Mouse (Mus musculus) embryonic facial prominence, embryonic 11.5 days (tissue): ENCODE measurements around the gene Alox12. TPM values are rescaled to one million over a fixed set of nuclear protein-coding genes. Genes with fewer than 3 reads are reported as not detected.

Experiments
- ATAC-seq: fragments of 200-750 bp; cut with Nextera tagmentation; replicated peaks from 2 replicates; pipeline ENCODE4 v1.8.0; 2017; ENCODE audit warnings: low read depth; ENCODE audit not compliant: insufficient number of reproducible peaks, low FRiP score, low TSS enrichment
- DNase-seq: peaks from one replicate; pipeline ENCODE4 v3.0.0-alpha.2; 2015; ENCODE audit warnings: low spot score
- H3K27ac ChIP-seq: fragments of 300-500 bp; sonication (generic); replicated peaks from 2 replicates; pipeline ENCODE4 v1.5.1; 2014; ENCODE audit warnings: mild to moderate bottlenecking, low read depth, low read length, control low read depth
- H3K27me3 ChIP-seq: fragments of 300-500 bp; sonication (generic); 2 replicates; pipeline ENCODE4 v1.6.1; 2014; ENCODE audit warnings: mild to moderate bottlenecking, low read length, moderate library complexity, mixed read lengths; ENCODE audit not compliant: control insufficient read depth, insufficient read depth
- H3K36me3 ChIP-seq: fragments of 300-500 bp; sonication (generic); replicated peaks from 2 replicates; pipeline ENCODE4 v1.6.1; 2014; ENCODE audit warnings: low read depth, mild to moderate bottlenecking, low read length, moderate library complexity, mixed read lengths; ENCODE audit not compliant: control insufficient read depth, insufficient read depth
- H3K4me1 ChIP-seq: fragments of 300-500 bp; sonication (generic); 2 replicates; pipeline ENCODE4 v1.6.1; 2014; ENCODE audit warnings: low read length, mixed read lengths; ENCODE audit not compliant: control insufficient read depth, insufficient read depth
- H3K4me2 ChIP-seq: fragments of 300-500 bp; sonication (generic); 2 replicates; pipeline ENCODE4 v1.6.1; 2014; ENCODE audit warnings: low read depth, mild to moderate bottlenecking, control low read depth, low read length, moderate library complexity
- H3K4me3 ChIP-seq: fragments of 300-500 bp; sonication (generic); 2 replicates; pipeline ENCODE4 v1.5.1; 2014; ENCODE audit warnings: low read depth, low read length, control low read depth
- H3K9ac ChIP-seq: fragments of 300-500 bp; sonication (generic); replicated peaks from 2 replicates; pipeline ENCODE4 v1.6.1; 2014; ENCODE audit warnings: mild to moderate bottlenecking, control low read depth, low read length
- H3K9me3 ChIP-seq: fragments of 300-500 bp; sonication (generic); replicated peaks from 2 replicates; pipeline ENCODE4 v1.6.1; 2016; ENCODE audit warnings: mild to moderate bottlenecking, low read length, inconsistent platforms, mixed read lengths; ENCODE audit not compliant: control insufficient read depth
- WGBS: fragments of 180-500 bp; shearing (Covaris S2); extraction: QIAGEN DNeasy Blood & Tissue Kit; methylation state at CpG from one replicate; pipeline ENCODE4 v1.1.7; 2014; 5-methylcytosine and 5-hydroxymethylcytosine counted together
- polyA plus RNA-seq: library from polyadenylated mRNA; unstranded; fragments of >200 nt; fragmentation: Nextera tagmentation; extraction: Ambion mirVana; gene quantifications from 2 replicates; pipeline ENCODE4 v1.2.1, GENCODE M21; 2014

The Alox12 gene
- polyA plus RNA-seq, 1 experiment from 2014 or later = 4.1 TPM

GRCm38 (mm10) chr11:70238591-70239440, 16.3 kb downstream of the Alox12 start:
- Histone ChIP-seq H3K9ac (peak overlapping the region; percentile 88), H3K27ac (peak overlapping the region; percentile 78; the same call in 1 of the 2 replicates), H3K36me3 (no peaks in the 10 kb centered on the region), H3K9me3 (no peaks in the 10 kb centered on the region), H3K4me3 (peak overlapping the region; percentile 87), H3K4me1 (no peaks in the 10 kb centered on the region; the same call in none of the 2 replicates), H3K4me2 (peak overlapping the region; percentile 91), H3K27me3 (no peaks in the 10 kb centered on the region)
- 12% methylated on average over 23 of the region's 23 CpGs for WGBS
- no peak for DNase-seq
- ATAC-seq = no peak

GRCm38 (mm10) chr11:70237457-70238167, 17.5 kb downstream of the Alox12 start, which contains the start of gene 0610010K14Rik:
0610010K14Rik (minus strand) TSS chr11:70237914.
- no peaks in the 10 kb centered on the region for H3K36me3 ChIP-seq
- DNase-seq (peak; percentile 97), ATAC-seq (peak; percentile 88)
- no peaks in the 10 kb centered on the region for H3K9me3 ChIP-seq
- no peaks in the 10 kb centered on the region; the same call in none of the 2 replicates for H3K4me1 ChIP-seq
- H3K4me3 ChIP-seq = peak within 1 kb of the TSS; percentile 87
- H3K27me3 ChIP-seq = no peaks in the 10 kb centered on the region
- H3K9ac ChIP-seq = peak within 1 kb of the TSS; percentile 88
- H3K27ac ChIP-seq = peak within 1 kb of the TSS; percentile 81
- WGBS = under 1% methylated on average over 65 of the region's 70 CpGs
- H3K4me2 ChIP-seq = peak within 1 kb of the TSS; percentile 91

- Histone ChIP-seq H3K9me3 (no peaks in the 10 kb centered on the region), H3K9ac (peak overlapping the region; percentile 85), H3K4me2 (peak overlapping the region; percentile 91), H3K27me3 (no peaks in the 10 kb centered on the region), H3K4me3 (peak overlapping the region; percentile 87), H3K36me3 (no peaks in the 10 kb centered on the region), H3K4me1 (no peaks in the 10 kb centered on the region; the same call in none of the 2 replicates), H3K27ac (peak overlapping the region; percentile 81; the same call in 1 of the 2 replicates)
- DNase-seq (no peak), ATAC-seq (no peak)
- 37% methylated on average over 7 of the region's 7 CpGs for WGBS
Measured at GRCm38 (mm10) chr11:70236717-70237116, 18.4 kb downstream of the Alox12 start.

GRCm38 (mm10) chr11:70235254-70235900, 19.8 kb downstream of the Alox12 start:
- H3K9me3 ChIP-seq = no peaks in the 10 kb centered on the region
- H3K4me1 ChIP-seq = no peaks in the 10 kb centered on the region; the same call in none of the 2 replicates
- no peak for ATAC-seq
- no peak overlapping the region for H3K27ac ChIP-seq
- H3K4me2 ChIP-seq = no peak overlapping the region
- WGBS = 91% methylated on average over 12 of the region's 12 CpGs
- DNase-seq = no peak
- H3K9ac ChIP-seq = no peak overlapping the region
- H3K4me3 ChIP-seq = no peak overlapping the region
- H3K27me3 ChIP-seq = no peaks in the 10 kb centered on the region
- H3K36me3 ChIP-seq = no peaks in the 10 kb centered on the region

- DNase-seq (no peak), ATAC-seq (no peak)
- Histone ChIP-seq H3K4me1 (no peaks in the 10 kb centered on the region; the same call in none of the 2 replicates), H3K4me2 (no peak overlapping the region), H3K4me3 (no peak overlapping the region), H3K27me3 (peaks cover 8% of the 10 kb centered on the region), H3K36me3 (no peaks in the 10 kb centered on the region), H3K9me3 (no peaks in the 10 kb centered on the region), H3K27ac (no peak overlapping the region), H3K9ac (no peak overlapping the region)
- 90% methylated on average over 8 of the region's 8 CpGs for WGBS
Measured at GRCm38 (mm10) chr11:70234497-70234896, 20.7 kb downstream of the Alox12 start.

GRCm38 (mm10) chr11:70234037-70234436, 21.1 kb downstream of the Alox12 start:
- no peak overlapping the region for H3K27ac ChIP-seq
- no peak overlapping the region for H3K4me3 ChIP-seq
- DNase-seq = no peak
- H3K4me1 ChIP-seq = no peaks in the 10 kb centered on the region; the same call in none of the 2 replicates
- peaks cover 13% of the 10 kb centered on the region for H3K27me3 ChIP-seq
- H3K36me3 ChIP-seq = no peaks in the 10 kb centered on the region
- no peak overlapping the region for H3K4me2 ChIP-seq
- ATAC-seq = no peak
- H3K9ac ChIP-seq = no peak overlapping the region
- no peaks in the 10 kb centered on the region for H3K9me3 ChIP-seq
- WGBS = 48% methylated on average over 5 of the region's 5 CpGs

- Histone ChIP-seq H3K4me2 (peak overlapping the region; percentile 52), H3K9ac (peak overlapping the region; percentile 70), H3K4me1 (no peaks in the 10 kb centered on the region; the same call in 1 of the 2 replicates), H3K4me3 (no peak overlapping the region; the same call in 1 of the 2 replicates), H3K36me3 (no peaks in the 10 kb centered on the region), H3K9me3 (no peaks in the 10 kb centered on the region), H3K27ac (no peak overlapping the region), H3K27me3 (peaks cover 23% of the 10 kb centered on the region)
- ATAC-seq = no peak
- WGBS = 33% methylated on average over 8 of the region's 8 CpGs
- no peak for DNase-seq
Measured at GRCm38 (mm10) chr11:70233016-70233415, 22.1 kb downstream of the Alox12 start.
